Mouse (Mus musculus) C2C12 (cell line): Measurements from ENCODE around the gene Tnfrsf13c. TPM values are rescaled to one million over a fixed set of nuclear protein-coding genes. Genes with fewer than 3 reads are reported as not detected.

Experiments
- H3K27me3 ChIP-seq: one replicate; pipeline ENCODE4 v1.6.1; 2011; ENCODE audit not compliant: control insufficient read depth, insufficient read depth, insufficient read length
- H3K36me3 ChIP-seq: one replicate; pipeline ENCODE4 v1.6.1; 2011; ENCODE audit not compliant: control insufficient read depth, insufficient read depth
- H3K4me3 ChIP-seq: one replicate; pipeline ENCODE4 v1.5.1; 2011; ENCODE audit warnings: mild to moderate bottlenecking, control low read depth; ENCODE audit not compliant: poor library complexity, insufficient read depth, severe bottlenecking
- H3K79me2 ChIP-seq: one replicate; pipeline ENCODE4 v1.6.1; 2011; ENCODE audit not compliant: control insufficient read depth, insufficient read depth
- H3K79me3 ChIP-seq: one replicate; pipeline ENCODE4 v1.6.1; 2011; ENCODE audit warnings: low read depth, control low read depth
- H3ac ChIP-seq: one replicate; pipeline ENCODE3; 2011; ENCODE audit warnings: low read depth; ENCODE audit not compliant: control insufficient read depth, insufficient read length
- CEBPB ChIP-seq: IDR thresholded peaks from one replicate; pipeline ENCODE4 v1.6.1; 2011; ENCODE audit warnings: low read depth, mild to moderate bottlenecking, control low read depth, moderate library complexity
- CTCF ChIP-seq: IDR thresholded peaks from one replicate; pipeline ENCODE4 v1.5.1; 2011; ENCODE audit not compliant: control insufficient read depth, insufficient read depth, insufficient read length
- FOSL1 ChIP-seq: IDR thresholded peaks from one replicate; pipeline ENCODE4 v1.8.0; 2011; ENCODE audit warnings: mild to moderate bottlenecking, low read length; ENCODE audit not compliant: poor library complexity, insufficient read depth, severe bottlenecking
- MAX ChIP-seq: IDR thresholded peaks from one replicate; pipeline ENCODE4 v1.6.1; 2011; ENCODE audit warnings: mild to moderate bottlenecking, control low read depth
- MYOD1 ChIP-seq: IDR thresholded peaks from one replicate; pipeline ENCODE4 v1.6.1; 2011; ENCODE audit warnings: low read depth; ENCODE audit not compliant: control insufficient read depth, insufficient read length
- MYOG ChIP-seq: IDR thresholded peaks from one replicate; pipeline ENCODE4 v1.6.1; 2011; ENCODE audit not compliant: control insufficient read depth, insufficient read length; ENCODE audit errors: extremely low read depth
- USF1 ChIP-seq: IDR thresholded peaks from one replicate; pipeline ENCODE4 v1.6.1; 2011; ENCODE audit warnings: low read depth, mild to moderate bottlenecking, control low read depth, moderate library complexity
- polyA plus RNA-seq: library from polyadenylated mRNA; unstranded; fragments of >200 nt; fragmentation: generic; extraction: Trizol; gene quantifications from one replicate; pipeline ENCODE4 v1.2.1, GENCODE M21; 2012; ENCODE audit warnings: missing spikeins

The Tnfrsf13c gene
- polyA plus RNA-seq, 1 experiment, result 0.16 TPM

- Histone ChIP-seq H3K27me3 (no peaks in the 10 kb centered on the region), H3K79me3 (no peaks in the 10 kb centered on the region), H3K4me3 (no peak overlapping the region), H3K36me3 (peaks cover 99% of the 10 kb centered on the region), H3K79me2 (no peaks in the 10 kb centered on the region), H3ac (no peak overlapping the region)
- TF ChIP-seq USF1 (no peak), MAX (no peak), CTCF (no peak), MYOG (no peak), CEBPB (no peak)
Observed at GRCm38 (mm10) chr15:82196300-82196699, 27.9 kb downstream of the Tnfrsf13c start.

DNA sequence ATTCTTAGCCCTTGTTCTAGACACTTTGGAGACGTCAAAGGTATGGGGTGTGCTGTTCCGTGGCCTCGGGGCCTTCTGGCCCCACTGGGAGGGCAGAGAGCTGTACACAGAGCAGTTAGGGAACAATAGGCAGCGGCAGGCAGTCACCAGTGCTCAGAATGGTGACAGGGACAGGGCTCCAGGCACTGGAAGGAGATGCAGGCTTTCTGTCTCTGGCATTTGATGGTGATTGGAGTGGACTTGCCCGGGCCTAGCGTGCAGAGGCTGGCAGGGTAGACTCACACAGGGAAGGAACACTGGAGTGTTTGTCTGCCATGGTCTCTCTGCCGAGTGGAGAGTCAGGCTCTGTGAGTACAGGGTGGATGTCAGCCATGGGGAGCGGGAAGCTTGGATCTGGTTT is 31.6 kb downstream of the Tnfrsf13c start:
- H3K79me2 ChIP-seq, result peaks cover 12% of the 10 kb centered on the region
- no peaks in the 10 kb centered on the region for H3K27me3 ChIP-seq
- TF ChIP-seq USF1, result no peak
- peaks cover 96% of the 10 kb centered on the region for H3K36me3 ChIP-seq
- H3K79me3 ChIP-seq, result no peaks in the 10 kb centered on the region
- no peak overlapping the region for H3K4me3 ChIP-seq
- H3ac ChIP-seq, result no peak overlapping the region

DNA sequence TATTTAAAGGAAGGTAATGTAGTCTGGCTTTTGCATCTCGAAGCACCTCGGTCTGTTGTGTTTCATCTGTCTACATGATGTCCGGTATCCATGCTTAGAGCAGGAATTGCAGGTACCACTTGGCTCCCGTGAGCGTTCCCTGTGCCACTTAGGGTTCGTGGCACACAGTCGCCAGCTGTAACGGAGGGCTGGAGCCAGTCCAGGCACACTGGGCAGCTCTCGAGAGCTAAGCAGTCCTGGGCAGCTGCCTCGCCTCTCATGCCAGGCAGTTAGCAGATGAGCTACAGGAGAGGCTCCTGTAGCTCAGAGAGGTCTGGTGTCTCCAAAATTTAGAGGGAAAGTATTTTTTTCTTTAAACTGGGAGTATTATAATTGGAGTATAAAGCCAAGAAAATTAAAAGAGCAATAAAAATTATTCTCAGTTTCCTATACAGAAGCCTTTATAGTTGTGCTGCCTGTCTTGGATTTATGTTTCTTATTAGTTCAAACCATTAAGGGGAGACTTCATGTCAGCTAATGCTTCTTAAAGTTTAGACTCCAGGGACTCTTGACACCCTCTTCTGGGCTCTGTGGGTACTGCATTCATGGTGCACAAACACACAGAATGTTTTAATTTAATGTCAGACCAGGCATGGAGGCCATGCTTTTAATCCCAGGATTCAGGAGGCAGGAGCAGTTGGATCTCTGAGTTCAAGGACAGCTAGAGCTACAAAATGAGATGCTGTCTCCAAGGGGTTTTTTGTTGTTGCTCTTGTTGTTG is 35.5 kb downstream of the Tnfrsf13c start:
- peaks cover 12% of the 10 kb centered on the region for H3K79me2 ChIP-seq
- no peaks in the 10 kb centered on the region for H3K79me3 ChIP-seq
- TF ChIP-seq FOSL1 (no peak), MAX (no peak), MYOG (no peak), CTCF (no peak), MYOD1 (no peak), USF1 (no peak), CEBPB (no peak)
- H3ac ChIP-seq, result no peak overlapping the region
- H3K36me3 ChIP-seq, result peaks cover 96% of the 10 kb centered on the region
- no peaks in the 10 kb centered on the region for H3K27me3 ChIP-seq
- H3K4me3 ChIP-seq, result no peak overlapping the region

DNA sequence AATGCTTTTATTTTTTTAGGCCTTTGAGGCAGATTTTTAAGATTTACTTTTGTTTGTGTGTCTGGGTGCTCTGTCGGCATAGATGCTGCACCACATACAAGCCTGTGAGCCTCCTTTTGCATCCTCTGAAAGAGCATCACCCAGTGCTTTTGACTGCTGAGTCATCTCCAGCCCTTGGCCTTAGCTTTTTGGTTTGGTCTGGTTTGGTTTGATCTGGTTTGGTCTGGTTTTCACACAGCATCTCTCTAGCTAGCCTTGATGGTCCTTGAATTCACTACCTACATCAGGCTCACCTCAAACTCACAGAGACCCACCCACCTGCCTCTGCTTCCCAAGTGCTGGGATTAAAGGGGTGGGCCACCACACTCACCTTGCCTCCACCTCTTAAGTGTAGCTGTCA is 36.2 kb downstream of the Tnfrsf13c start:
- Histone ChIP-seq H3K79me2 (peaks cover 12% of the 10 kb centered on the region), H3K79me3 (no peaks in the 10 kb centered on the region), H3ac (no peak overlapping the region), H3K4me3 (no peak overlapping the region), H3K36me3 (peaks cover 96% of the 10 kb centered on the region), H3K27me3 (no peaks in the 10 kb centered on the region)
- TF ChIP-seq MYOG (no peak), MAX (no peak), CEBPB (no peak), CTCF (no peak), USF1 (no peak), MYOD1 (no peak), FOSL1 (no peak)

- H3K36me3 ChIP-seq, result peaks cover 96% of the 10 kb centered on the region
Observed at GRCm38 (mm10) chr15:82187401-82187800, 36.8 kb downstream of the Tnfrsf13c start.

DNA sequence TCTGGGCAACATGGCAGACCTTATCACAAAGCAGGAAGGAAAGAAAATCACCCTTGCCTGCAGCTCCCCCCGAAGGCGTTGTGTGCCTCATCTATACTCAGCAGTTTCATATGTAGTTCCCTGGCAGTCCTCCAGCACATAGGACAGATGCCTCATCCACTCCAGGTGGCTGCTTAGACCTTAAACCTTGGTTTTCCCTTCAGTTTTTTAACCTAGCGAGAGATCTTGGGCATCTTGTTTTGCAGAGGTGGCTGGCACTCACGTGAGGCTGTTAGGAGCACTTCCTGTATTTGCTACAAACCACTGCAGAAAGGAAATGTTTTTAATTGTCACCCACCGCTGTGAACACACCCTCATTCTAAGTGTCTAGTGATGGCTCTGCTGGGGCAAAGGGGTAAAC is 37.2 kb downstream of the Tnfrsf13c start:
- Histone ChIP-seq H3K27me3 (no peaks in the 10 kb centered on the region), H3K36me3 (peaks cover 98% of the 10 kb centered on the region), H3K79me2 (peaks cover 12% of the 10 kb centered on the region), H3K4me3 (no peak overlapping the region), H3K79me3 (peaks cover 1% of the 10 kb centered on the region), H3ac (no peak overlapping the region)
- TF ChIP-seq MAX, result no peak

More at GRCm38 (mm10) chr15:82187401-82187800, 36.8 kb downstream of the Tnfrsf13c start:
- Histone ChIP-seq H3K4me3 (no peak overlapping the region), H3ac (no peak overlapping the region), H3K79me3 (peaks cover 1% of the 10 kb centered on the region), H3K79me2 (peaks cover 12% of the 10 kb centered on the region), H3K27me3 (no peaks in the 10 kb centered on the region)
- TF ChIP-seq MAX (no peak), MYOG (no peak), USF1 (no peak), CEBPB (no peak), MYOD1 (no peak), CTCF (no peak), FOSL1 (no peak)
